Mouse (Mus musculus) embryonic fibroblast, embryonic 13.5 days (primary cell): ENCODE results near the gene Phc1.

Source experiments
- CTCF ChIP-seq: IDR thresholded peaks from 2 replicates; pipeline ENCODE4 v1.5.1; 2011; ENCODE audit warnings: mild to moderate bottlenecking, control low read depth, low read length, moderate library complexity, borderline replicate concordance; ENCODE audit not compliant: insufficient read depth
- POLR2A ChIP-seq: IDR thresholded peaks from 2 replicates; pipeline ENCODE4 v1.6.1; 2011; ENCODE audit warnings: low read depth, mild to moderate bottlenecking, control low read depth, low read length, moderate library complexity

GRCm38 (mm10) chr6:122296918-122297278 lies 43.5 kb downstream of the Phc1 start:
- TF ChIP-seq CTCF, result no peak
- TF ChIP-seq POLR2A, result no peak
